Mouse (Mus musculus): ENCODE data around the gene Col6a5.
"Not testable (repeated sequence)": the region's sequence is repeated elsewhere in the genome, so short reads cannot be mapped to it uniquely, and the experiment has no call there.

The Col6a5 gene

DNA sequence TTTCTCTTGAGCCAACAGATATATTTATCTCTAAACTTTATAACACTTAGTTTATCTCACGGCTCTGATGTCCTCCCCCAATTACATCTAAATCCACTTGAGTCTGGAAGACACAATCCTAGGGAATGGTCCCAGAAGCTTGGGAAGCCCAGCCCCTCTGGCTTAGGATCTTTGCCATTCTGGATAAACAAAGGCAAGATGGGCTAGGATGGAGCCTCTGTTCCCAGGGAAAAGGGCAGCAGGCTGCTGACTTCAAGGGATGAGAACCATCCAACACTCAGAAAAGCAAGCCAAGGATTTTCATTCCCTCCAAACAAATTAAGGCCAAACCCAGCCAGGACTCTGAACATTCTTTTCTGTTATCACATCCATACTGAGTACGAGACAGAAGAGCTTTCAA, 51.1 kb downstream of the Col6a5 start:
- no peak for DNase-seq (ENCODE audit: low spot score)

DNA sequence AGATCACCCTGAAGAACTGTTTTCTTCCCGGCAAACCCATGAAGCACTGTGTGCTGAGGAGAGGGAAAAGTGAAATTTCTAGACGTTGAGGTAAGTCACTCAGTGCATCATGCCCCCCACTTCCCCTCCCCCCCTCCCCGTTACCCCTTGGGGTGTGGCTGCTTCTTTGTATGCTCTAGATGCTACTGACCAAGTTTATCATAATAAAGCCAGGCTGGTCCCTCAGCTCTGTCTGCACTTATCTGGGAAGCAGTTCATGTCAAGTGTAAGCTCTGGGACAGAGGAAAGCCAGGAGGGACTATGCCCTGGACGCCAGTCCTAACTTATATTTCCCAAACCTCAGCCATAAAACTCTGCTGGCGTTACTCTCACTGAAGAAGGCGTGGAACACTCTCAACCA, 53.0 kb downstream of the Col6a5 start:
- no peak for DNase-seq (ENCODE audit: low spot score)

DNA sequence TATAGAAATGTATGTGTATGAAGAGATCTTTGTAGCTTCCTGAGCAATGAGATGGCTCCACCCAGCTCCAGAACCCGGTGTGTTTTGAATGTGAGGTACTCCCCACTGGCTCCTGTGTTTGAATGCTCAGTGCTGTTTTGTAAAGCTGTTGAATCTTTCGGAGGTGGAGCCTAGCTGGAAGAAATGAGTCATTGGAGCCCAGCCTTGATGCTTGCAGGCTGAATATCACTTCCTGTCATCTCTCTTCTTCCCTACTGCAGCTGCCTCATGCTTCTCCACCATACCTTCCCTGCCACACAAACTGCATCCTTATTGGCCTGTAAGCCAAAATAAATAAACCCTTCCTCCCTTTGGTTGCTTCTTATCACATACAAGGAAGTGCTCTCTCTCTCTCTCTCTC, 72.9 kb downstream of the Col6a5 start:
- no peak for DNase-seq (ENCODE audit: low spot score)

DNA sequence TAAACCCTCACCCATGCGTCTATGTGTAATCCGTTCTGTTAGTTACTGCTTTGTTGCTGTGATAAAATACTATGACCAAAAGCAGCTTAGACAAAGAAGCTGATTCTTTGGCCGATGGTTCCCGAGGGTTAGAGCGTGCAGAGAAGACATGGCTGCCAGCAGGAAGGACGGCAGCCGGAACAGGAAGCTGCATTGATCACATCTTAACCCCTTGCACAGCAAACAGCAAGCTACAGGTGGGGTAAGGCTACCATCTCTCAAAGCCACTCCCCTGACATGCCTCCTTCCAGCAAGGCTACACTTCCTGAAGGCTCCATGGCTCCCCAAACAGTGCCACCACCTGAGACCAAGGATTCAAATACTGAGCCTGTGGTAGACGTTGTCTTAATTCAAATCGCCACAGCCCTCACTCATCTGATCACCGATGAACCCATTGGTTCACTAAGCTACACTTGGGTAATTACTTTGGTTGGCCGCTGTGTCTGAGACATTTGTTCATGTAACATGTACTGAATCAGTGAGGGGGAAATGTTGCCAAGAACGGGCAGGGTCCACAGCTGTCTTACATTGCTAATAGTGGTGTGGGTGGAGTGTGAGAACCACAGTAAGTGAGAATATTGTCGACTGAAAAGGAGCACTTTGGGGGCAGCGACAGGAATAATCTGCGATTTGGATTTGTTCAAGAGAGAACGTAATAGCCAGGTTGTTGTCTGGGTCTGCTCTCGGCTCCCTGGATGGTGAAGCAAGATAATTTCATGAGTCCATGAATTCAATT, 75.6 kb downstream of the Col6a5 start:
- DNase-seq (ENCODE audit: low spot score) = no peak

DNA sequence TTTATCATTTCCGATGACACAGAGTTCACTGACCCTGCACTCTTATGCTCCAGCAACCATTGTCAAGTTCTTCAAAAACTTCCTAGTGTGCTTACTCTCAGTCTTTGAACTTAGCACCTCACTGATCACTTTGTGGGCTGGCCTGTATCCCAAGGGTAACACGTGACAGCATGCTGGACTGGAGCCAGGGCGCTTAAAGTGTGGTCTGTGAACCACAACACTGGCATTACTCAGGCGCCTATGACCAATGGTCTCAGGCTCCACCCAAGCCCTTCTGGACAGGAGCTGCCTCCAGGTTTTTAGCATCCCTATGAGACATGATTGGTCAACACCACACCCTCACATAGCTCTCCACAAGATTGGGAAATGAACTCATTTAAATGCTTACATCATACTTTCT, 79.7 kb downstream of the Col6a5 start:
- DNase-seq (ENCODE audit: low spot score) = no peak

DNA sequence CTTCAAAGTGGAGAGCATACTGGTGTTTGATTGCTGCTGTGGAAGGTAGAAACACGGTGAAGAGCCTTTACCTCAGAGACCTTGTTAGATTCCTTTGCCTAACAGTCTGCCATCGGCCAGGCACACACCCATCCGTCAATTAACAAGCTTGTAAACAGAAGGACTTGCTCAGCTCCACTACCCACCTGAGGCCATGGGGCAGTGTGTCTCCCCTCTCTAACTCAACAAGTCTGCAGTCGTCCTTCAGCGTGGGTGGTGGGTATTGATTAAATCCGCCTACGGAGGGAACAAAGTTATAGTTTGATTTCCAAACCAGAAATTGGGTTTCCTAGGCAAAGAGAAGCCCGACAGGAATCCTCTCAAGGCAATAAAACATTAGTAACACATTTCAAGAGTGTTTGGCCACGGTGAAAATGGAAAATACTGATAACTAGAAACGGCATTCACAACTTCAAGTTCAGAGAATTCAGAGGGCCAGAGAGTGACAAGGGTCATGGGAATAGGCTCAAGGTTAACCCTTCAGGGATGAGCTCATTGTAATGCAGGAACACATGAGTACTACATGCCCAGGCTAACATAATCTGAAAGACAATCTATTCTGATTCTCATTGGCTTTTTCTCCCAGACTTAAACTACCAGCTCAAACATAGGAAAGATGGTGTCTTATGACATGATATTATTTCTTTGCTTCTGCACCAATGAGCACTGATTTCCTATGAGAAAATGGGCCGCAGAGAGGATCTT, 81.9 kb downstream of the Col6a5 start:
- DNase-seq (ENCODE audit: low spot score) = no peak

DNA sequence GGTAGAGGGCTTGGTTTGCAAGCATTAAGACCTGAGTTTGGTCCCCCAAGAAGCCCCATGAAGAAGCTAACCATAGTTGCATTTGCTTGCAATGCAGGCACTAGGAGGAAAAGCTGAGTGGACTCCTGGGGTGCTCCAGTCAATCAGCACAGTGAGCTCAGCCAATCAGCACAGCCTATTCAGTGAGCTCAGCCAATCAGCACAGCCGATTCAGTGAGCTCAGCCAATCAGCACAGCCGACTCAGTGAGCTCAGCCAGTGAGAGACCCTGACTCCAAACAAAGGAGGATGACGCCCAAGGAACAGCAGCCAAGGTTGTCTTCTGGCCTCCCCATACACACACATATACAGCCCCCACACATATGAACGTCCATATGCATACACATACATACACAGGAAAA, 84.3 kb downstream of the Col6a5 start:
- DNase-seq (ENCODE audit: low spot score) = no peak

DNA sequence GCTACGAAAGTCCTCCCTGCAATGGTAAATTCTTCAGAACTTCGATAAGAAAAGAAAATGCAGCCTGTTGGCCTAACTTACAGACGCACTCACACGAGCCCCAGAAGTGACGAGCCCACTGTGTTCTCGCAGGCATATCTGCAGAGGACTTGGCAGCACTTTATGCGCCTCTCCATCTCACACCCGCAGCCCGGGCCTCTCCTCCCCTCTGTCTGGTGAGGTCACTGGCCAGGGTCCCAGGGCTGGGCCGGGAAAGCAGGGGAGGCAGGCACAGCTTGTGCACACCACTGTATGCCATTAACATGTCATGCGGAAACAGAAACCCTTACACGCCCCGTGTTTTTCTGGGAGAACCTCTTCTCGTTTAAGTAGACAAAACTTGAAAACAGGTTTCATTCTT, 88.8 kb downstream of the Col6a5 start:
- no peak for DNase-seq (ENCODE audit: low spot score)

DNA sequence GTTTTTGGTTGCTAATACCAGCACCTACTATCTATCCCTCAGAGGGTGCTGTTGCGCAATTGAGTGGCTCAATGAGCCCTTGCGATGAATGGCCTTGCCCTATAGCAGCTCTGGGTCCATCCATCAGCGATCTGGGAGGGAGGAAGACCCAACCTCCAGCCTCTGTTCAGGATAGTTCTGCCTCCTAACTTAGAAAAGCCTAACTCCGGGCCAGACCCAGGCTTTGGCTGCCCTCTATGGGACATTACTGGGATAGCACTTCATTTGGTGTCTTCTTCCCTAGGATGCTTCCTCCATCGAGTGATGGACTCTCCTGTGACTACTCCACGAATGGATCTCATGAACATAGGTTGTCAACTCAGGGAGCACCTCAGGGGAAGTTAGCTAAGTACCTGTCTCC, 102.7 kb downstream of the Col6a5 start:
- DNase-seq (ENCODE audit: low spot score) = peak; percentile 9

DNA sequence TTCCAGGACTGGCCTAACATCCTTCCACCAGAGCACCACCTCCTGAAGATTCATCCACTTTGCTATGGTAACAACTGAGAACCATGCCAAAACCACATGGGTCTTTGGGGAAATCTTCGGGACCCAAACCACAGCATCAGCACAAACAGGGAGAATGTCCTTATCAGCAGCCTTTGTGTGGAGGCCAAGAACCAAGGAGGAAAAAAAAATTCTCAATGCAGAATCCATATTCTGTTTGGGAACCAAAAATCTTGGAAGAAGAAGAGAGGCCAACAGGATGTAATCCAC, 107.7 kb downstream of the Col6a5 start:
- no peak for DNase-seq (ENCODE audit: low spot score)

DNA sequence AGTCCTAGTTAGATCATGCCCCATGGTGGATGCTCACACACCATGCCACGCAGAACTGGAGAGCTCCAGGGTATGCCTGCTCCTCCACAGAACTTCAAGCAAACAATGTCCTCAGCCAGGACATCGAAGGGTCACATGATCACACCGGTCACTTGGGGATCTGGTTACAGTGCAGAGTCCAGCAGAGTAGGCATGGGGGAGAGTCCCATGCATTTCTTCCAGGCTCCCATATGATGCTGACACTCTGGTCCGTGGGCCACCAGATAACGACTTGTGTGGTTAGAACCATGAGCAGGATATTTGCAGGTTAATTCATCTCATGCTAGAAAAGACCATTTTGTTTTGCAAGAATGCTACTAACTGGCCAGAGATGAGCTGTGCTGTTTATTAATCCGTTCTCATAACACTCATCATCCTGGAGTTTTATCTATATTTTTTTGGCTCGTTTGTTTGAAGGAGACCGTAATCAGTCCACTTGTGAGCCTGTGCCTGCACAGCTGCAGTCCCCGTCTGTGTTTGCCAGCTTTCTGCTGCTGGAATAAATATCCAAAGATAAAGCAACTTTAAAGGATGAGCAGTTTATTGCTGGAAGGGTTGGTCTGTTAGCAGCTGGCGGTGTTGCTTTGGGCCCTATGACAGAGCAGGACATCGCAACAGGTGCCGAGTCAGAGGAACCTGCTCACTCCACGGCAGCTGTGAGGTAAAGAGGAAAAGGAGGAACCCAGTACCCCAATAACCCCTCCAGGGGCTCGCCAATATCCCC, 108.2 kb downstream of the Col6a5 start:
- DNase-seq (ENCODE audit: low spot score) = no peak

DNA sequence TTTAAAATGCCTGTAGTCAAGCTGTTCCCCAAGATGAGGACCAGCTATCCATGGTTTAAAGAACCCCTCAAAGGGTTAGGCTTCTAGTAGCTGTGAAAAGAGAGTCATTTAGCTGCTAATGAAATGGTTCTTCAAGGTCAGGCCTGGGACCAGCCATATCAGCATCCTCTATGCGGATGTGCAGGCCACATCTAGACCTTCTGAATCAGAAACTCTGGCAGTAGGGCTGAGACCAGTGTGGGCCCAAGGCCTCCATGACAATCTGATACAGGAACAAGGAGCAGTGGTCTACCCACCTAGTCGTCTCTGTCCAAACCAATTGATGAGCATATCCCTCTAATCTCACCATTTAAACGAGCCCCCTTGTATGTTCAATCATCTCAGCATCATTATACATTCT, 109.4 kb downstream of the Col6a5 start:
- DNase-seq (ENCODE audit: low spot score) = no peak

DNA sequence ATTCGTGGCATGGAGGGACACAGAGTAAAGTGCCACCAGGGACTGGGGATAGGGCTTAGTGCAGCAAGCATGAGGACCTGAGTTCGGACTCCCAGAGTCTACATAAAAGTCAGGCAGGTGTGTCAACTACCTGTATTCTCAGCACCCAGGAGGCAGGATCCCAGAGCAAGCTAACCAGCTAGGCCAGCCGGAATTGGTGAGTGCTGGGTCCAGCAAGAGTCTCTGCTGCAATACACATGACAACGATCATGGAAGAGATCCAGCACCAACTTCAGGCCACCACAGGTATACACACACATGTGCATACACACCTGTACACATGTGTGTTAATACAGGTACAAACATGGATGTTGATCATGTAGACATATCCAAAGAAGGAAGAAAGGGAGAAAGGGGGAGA, 112.0 kb downstream of the Col6a5 start:
- DNase-seq (ENCODE audit: low spot score) = no peak

DNA sequence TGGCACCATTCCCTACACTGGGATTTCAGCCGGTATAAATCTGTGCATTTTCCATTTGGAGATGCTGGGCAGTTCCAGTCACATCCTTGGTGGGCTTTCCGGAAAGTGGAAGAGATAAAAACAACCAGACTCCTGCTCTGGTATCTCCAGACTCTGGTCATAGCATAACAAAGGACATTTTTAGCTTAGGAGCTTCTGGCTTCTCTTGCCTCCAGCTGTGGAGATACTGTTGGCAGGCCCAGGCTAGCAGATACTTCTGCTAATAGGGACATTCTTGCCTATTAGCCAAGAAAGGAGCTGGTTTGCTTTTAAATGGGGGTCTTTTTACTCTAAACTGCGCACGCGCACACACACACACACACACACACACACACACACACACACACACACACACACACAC, 113.2 kb downstream of the Col6a5 start:
- DNase-seq (ENCODE audit: low spot score) = no peak

DNA sequence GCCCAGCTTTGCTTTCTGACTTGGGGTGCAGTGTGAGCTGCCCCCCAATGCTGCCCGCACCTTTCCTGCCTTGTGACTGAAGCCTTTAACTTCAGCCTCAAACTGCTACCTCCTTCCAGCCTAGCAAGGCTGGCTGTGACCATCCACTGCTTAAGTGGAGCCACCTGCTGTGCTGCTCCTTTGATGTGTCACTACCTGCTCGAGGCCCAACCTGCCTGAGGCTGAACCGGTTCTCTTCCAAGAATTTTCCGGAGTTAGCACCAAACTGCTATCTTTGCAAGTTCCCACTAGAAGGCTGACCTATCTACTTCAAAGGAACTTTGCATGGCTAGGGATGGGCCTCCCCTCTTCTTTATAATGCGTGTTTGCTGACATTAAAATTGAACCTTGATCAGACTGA, 119.1 kb downstream of the Col6a5 start:
- not testable (repeated sequence) for DNase-seq (ENCODE audit: low spot score)

DNA sequence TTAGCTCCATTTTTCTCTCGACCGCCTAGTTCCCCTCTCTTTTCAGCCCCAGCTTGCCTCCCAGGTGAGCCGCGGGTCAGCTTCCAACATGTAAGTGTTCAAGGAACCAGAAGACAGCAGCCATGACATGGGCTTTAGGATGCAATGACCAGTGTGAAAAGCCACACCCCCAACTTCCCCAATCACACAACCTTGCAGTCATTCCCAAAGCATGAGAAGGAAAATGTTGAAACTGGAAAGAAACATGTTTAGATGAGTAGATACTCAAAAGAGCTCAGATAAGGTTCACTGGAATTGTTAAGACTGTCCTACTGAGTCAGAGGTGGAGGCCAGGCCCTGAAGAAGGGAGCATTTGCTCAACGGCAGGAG, 121.3 kb downstream of the Col6a5 start:
- DNase-seq (ENCODE audit: low spot score) = no peak

DNA sequence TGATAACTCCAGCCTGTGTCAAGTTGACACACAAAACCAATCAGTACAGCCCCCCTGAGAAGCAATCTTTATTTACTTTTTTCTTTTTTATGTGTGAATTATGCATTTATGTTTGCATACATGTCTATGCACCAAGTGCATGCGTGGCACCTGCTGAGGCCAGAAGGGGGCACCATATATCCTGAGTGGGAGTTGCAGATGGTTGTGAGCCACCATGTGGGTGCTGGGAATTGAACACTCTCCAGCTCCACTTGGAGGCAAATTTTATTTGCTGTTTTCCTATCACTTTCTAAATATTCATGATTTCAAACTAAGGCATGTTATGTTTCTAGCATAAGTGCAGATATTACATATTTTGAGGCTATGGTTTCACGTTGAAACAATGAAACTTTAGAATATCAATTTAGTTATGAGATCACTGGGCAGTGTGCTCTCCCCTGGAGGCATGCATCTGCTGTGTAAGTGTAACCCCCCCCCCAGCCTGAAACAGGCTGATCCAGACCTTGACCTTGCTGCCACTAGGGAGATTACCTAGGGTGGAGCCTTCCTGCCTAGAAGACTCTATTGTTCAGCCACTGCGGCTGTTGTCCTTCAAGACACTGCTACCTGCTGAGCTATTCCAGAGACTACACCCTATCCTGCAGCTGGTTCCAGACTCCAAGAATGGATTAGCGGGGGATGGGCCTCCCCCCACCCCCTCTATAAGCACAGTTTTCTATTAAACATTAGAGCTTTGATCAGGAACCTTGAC, 121.9 kb downstream of the Col6a5 start:
- DNase-seq (ENCODE audit: low spot score) = no peak

DNA sequence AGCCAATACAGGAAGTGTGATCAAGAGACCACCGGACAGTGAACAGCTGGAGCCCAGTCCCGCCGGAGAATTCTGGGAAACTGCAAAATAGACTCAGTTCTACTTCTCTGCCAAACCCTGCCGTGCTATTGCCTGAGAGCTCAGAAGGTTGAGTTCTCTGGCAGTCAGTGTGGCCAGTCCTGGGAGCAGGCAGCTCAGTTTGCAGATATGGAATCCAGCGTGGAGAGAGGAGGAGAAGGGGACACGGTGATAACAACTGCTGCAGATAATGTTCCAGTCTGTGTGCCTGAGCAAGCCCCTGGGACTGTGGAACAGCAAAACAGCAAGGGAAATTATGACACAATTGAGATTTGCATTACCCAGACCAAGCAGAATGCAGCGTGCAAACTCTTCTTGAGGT, 124.9 kb downstream of the Col6a5 start:
- no peak for DNase-seq (ENCODE audit: low spot score)

DNA sequence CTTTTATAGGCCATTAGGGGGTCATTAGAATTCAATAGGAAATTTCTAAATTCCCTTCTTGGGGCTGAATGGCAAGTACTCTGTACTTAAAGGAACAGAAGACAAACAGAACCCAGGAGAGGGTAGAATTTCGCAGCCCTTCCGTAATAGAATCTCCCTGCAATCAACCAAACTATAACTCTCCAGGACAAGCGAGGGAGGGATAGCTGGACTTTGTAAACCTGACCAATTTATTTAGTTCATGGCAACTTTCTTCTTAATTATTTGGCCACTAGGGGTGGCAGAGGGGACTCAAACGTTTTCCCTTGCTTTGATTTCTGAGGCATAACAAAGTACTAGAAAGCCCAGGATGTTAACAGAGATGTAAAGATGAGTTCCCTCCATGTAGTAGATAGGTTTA, 125.6 kb downstream of the Col6a5 start:
- no peak for DNase-seq (ENCODE audit: low spot score)

DNA sequence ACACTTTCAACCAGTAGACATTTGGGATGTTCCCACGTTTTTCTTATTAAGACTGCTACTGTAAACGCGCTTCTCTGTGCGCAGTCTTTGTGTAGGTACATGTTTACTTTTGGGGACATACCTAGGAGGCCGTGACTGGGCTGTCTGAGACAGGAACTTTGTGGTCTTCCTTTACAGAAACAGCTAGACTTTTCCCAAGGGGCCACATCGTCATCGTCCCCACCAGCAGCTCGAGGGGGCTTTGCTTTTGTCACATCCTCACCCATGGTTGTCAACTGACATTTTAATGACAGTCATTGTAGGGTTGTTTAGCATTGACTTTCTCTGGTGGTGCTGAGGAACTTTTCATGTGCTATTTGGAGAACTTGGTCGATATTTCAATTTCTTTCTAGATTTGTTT, 129.2 kb downstream of the Col6a5 start:
- no peak for DNase-seq (ENCODE audit: low spot score)

DNA sequence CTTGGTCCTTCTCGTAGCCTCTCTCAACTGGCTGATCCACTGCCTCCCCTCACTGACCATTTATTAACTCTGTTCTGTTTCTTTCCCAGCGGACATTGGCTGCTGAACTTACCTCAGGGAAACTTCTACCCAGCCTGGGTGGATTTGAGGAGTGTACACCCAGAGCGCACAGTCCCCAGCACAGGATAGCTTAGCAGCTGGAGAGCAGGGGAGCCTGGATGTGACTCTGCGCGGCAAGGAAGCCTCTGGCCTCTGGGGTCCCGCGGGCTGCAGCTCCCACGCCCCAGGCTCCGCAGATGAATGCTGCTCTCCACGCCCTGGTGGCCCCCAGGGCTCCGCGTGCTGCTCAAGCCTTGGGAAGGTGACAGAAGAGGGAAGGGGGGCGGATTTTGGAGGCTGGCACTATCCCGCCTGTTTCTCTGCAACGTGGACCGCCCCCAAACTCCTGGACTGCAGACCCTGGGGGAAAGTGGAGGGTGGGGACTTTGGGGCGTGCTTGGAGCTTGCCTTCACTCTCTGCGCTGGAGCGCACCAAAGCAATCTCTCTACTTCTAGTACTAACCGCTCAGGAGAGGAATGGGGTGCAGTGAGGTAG, 132.6 kb downstream of the Col6a5 start, which contains the start of gene Col6a6:
Gene Col6a6, minus strand, starts transcription at position 370 of the 595 bp plus-strand sequence.
- no peak for DNase-seq (ENCODE audit: low spot score)

DNA sequence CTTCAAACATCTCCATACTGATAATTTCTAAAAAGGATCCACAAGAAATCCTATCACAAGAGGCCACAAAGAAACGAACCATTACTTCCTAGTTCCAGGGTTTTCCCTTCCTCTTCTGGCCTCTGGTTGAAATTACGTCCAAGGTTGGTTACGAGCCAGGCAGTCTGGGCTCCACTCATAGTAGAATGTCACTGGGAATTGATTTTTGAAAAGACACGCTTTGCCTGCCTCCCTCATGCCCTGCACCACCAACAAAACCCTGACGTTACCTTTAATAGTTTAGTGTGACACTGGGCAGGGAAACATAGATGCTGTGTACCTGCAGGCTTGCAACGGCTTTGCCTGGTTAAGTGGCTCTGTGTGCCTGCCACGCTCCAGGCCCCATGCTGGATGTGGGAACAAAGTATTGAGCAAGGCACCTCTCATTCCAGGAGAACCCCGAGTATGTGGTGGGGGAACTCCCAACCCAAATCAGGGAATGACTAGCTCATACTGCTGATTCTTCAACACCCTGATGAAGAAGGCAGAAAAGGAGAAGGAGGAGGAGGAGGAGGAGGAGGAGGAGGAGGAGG, 133.3 kb downstream of the Col6a5 start:
- DNase-seq (ENCODE audit: low spot score) = no peak

Measured in T-cell, adult 2 months (primary cell).